Mouse (Mus musculus): Measurements from ENCODE around the gene Stat4. TPM values are rescaled to one million over a fixed set of nuclear protein-coding genes. Genes with fewer than 3 reads are reported as not detected.
"Not testable (repeated sequence)": the region's sequence is repeated elsewhere in the genome, so short reads cannot be mapped to it uniquely, and the experiment has no call there.

Stat4 gene
- polyA plus RNA-seq, 1 experiment from 2014 or later = 0.93 TPM

- 82% methylated on average over 9 of the region's 9 CpGs for WGBS
- H3K27ac ChIP-seq (ENCODE audit: low read depth, low read length) = no peak overlapping the region
- no peaks in the 10 kb centered on the region for H3K36me3 ChIP-seq (ENCODE audit: control insufficient read depth, insufficient read depth, low read length)
- H3K9me3 ChIP-seq (ENCODE audit: control insufficient read depth, low read length) = no peaks in the 10 kb centered on the region
- H3K4me2 ChIP-seq (replicated peaks; ENCODE audit: low read depth, low read length) = no peak overlapping the region
- H3K4me1 ChIP-seq (replicated peaks; ENCODE audit: control insufficient read depth, insufficient read depth, low read length) = no peaks in the 10 kb centered on the region
- ATAC-seq (ENCODE audit: low FRiP score) = no peak
- no peaks in the 10 kb centered on the region for H3K27me3 ChIP-seq (ENCODE audit: control insufficient read depth, insufficient read depth, low read length)
- H3K9ac ChIP-seq (ENCODE audit: low read depth, low read length) = no peak overlapping the region
- DNase-seq (ENCODE audit: low spot score) = no peak
- H3K4me3 ChIP-seq (ENCODE audit: low read depth, low read length) = no peak overlapping the region
Observed at GRCm38 (mm10) chr1:52039626-52040025, 52.7 kb downstream of the Stat4 start.

- Histone ChIP-seq H3K4me1 (replicated peaks; ENCODE audit: control insufficient read depth, insufficient read depth, low read length) (no peaks in the 10 kb centered on the region), H3K9me3 (ENCODE audit: control insufficient read depth, low read length) (no peaks in the 10 kb centered on the region), H3K4me2 (replicated peaks; ENCODE audit: low read depth, low read length) (no peak overlapping the region), H3K9ac (ENCODE audit: low read depth, low read length) (no peak overlapping the region), H3K36me3 (ENCODE audit: control insufficient read depth, insufficient read depth, low read length) (no peaks in the 10 kb centered on the region), H3K27ac (ENCODE audit: low read depth, low read length) (no peak overlapping the region), H3K4me3 (ENCODE audit: low read depth, low read length) (no peak overlapping the region), H3K27me3 (ENCODE audit: control insufficient read depth, insufficient read depth, low read length) (no peaks in the 10 kb centered on the region)
- 87% methylated on average over 11 of the region's 11 CpGs for WGBS
- no peak for DNase-seq (ENCODE audit: low spot score)
- no peak for ATAC-seq (ENCODE audit: low FRiP score)
Observed at GRCm38 (mm10) chr1:52040366-52041061, 53.6 kb downstream of the Stat4 start.

- WGBS = 80% methylated on average over 4 of the region's 4 CpGs
- H3K27me3 ChIP-seq (ENCODE audit: control insufficient read depth, insufficient read depth, low read length) = no peaks in the 10 kb centered on the region
- H3K4me2 ChIP-seq (replicated peaks; ENCODE audit: low read depth, low read length) = no peak overlapping the region
- no peak for ATAC-seq (ENCODE audit: low FRiP score)
- no peak overlapping the region for H3K27ac ChIP-seq (ENCODE audit: low read depth, low read length)
- no peaks in the 10 kb centered on the region for H3K4me1 ChIP-seq (replicated peaks; ENCODE audit: control insufficient read depth, insufficient read depth, low read length)
- H3K9ac ChIP-seq (ENCODE audit: low read depth, low read length) = no peak overlapping the region
- no peak overlapping the region for H3K4me3 ChIP-seq (ENCODE audit: low read depth, low read length)
- DNase-seq (ENCODE audit: low spot score) = no peak
- no peaks in the 10 kb centered on the region for H3K36me3 ChIP-seq (ENCODE audit: control insufficient read depth, insufficient read depth, low read length)
- H3K9me3 ChIP-seq (ENCODE audit: control insufficient read depth, low read length) = no peaks in the 10 kb centered on the region
Observed at GRCm38 (mm10) chr1:52043191-52043590, 56.2 kb downstream of the Stat4 start.

GRCm38 (mm10) chr1:52046891-52047290, 59.9 kb downstream of the Stat4 start:
- WGBS = 97% methylated on average over 10 of the region's 10 CpGs
- H3K27ac ChIP-seq (ENCODE audit: low read depth, low read length); ATAC-seq (ENCODE audit: low FRiP score); H3K27me3 ChIP-seq (ENCODE audit: control insufficient read depth, insufficient read depth, low read length); H3K4me1 ChIP-seq (replicated peaks; ENCODE audit: control insufficient read depth, insufficient read depth, low read length); DNase-seq (ENCODE audit: low spot score); H3K36me3 ChIP-seq (ENCODE audit: control insufficient read depth, insufficient read depth, low read length); H3K9me3 ChIP-seq (ENCODE audit: control insufficient read depth, low read length); H3K4me3 ChIP-seq (ENCODE audit: low read depth, low read length); H3K4me2 ChIP-seq (replicated peaks; ENCODE audit: low read depth, low read length); H3K9ac ChIP-seq (ENCODE audit: low read depth, low read length): not testable (repeated sequence)

- H3K9ac ChIP-seq (ENCODE audit: low read depth, low read length) = no peak overlapping the region
- no peaks in the 10 kb centered on the region for H3K4me1 ChIP-seq (replicated peaks; ENCODE audit: control insufficient read depth, insufficient read depth, low read length)
- no peak overlapping the region for H3K4me2 ChIP-seq (replicated peaks; ENCODE audit: low read depth, low read length)
- no peaks in the 10 kb centered on the region for H3K27me3 ChIP-seq (ENCODE audit: control insufficient read depth, insufficient read depth, low read length)
- WGBS = 64% methylated on average over 2 of the region's 2 CpGs
- no peaks in the 10 kb centered on the region for H3K36me3 ChIP-seq (ENCODE audit: control insufficient read depth, insufficient read depth, low read length)
- no peak overlapping the region for H3K4me3 ChIP-seq (ENCODE audit: low read depth, low read length)
- DNase-seq (ENCODE audit: low spot score) (no peak), ATAC-seq (ENCODE audit: low FRiP score) (no peak)
- no peaks in the 10 kb centered on the region for H3K9me3 ChIP-seq (ENCODE audit: control insufficient read depth, low read length)
- no peak overlapping the region for H3K27ac ChIP-seq (ENCODE audit: low read depth, low read length)
Observed at GRCm38 (mm10) chr1:52048711-52049110, 61.8 kb downstream of the Stat4 start.

GRCm38 (mm10) chr1:52049827-52050226, 62.9 kb downstream of the Stat4 start:
- no peaks in the 10 kb centered on the region for H3K27me3 ChIP-seq (ENCODE audit: control insufficient read depth, insufficient read depth, low read length)
- no peak overlapping the region for H3K4me2 ChIP-seq (replicated peaks; ENCODE audit: low read depth, low read length)
- H3K4me1 ChIP-seq (replicated peaks; ENCODE audit: control insufficient read depth, insufficient read depth, low read length) = no peaks in the 10 kb centered on the region
- ATAC-seq (ENCODE audit: low FRiP score) = no peak
- H3K27ac ChIP-seq (ENCODE audit: low read depth, low read length) = no peak overlapping the region
- DNase-seq (ENCODE audit: low spot score) = no peak
- no peaks in the 10 kb centered on the region for H3K36me3 ChIP-seq (ENCODE audit: control insufficient read depth, insufficient read depth, low read length)
- H3K9me3 ChIP-seq (ENCODE audit: control insufficient read depth, low read length) = no peaks in the 10 kb centered on the region
- H3K9ac ChIP-seq (ENCODE audit: low read depth, low read length) = no peak overlapping the region
- 95% methylated on average over 3 of the region's 3 CpGs for WGBS
- H3K4me3 ChIP-seq (ENCODE audit: low read depth, low read length) = no peak overlapping the region

GRCm38 (mm10) chr1:52051542-52051941, 64.6 kb downstream of the Stat4 start:
- Histone ChIP-seq H3K9ac (ENCODE audit: low read depth, low read length) (no peak overlapping the region), H3K4me3 (ENCODE audit: low read depth, low read length) (no peak overlapping the region), H3K27me3 (ENCODE audit: control insufficient read depth, insufficient read depth, low read length) (no peaks in the 10 kb centered on the region), H3K27ac (ENCODE audit: low read depth, low read length) (no peak overlapping the region), H3K9me3 (ENCODE audit: control insufficient read depth, low read length) (no peaks in the 10 kb centered on the region), H3K4me2 (replicated peaks; ENCODE audit: low read depth, low read length) (no peak overlapping the region), H3K36me3 (ENCODE audit: control insufficient read depth, insufficient read depth, low read length) (no peaks in the 10 kb centered on the region), H3K4me1 (replicated peaks; ENCODE audit: control insufficient read depth, insufficient read depth, low read length) (no peaks in the 10 kb centered on the region)
- ATAC-seq (ENCODE audit: low FRiP score) = peak; percentile 40; the same call in 1 of the 2 replicates
- DNase-seq (ENCODE audit: low spot score) = peak; percentile 3
- WGBS = 43% methylated on average over 3 of the region's 3 CpGs

GRCm38 (mm10) chr1:52052910-52053309, 66.0 kb downstream of the Stat4 start:
- 95% methylated on average over 9 of the region's 9 CpGs for WGBS
- ATAC-seq (ENCODE audit: low FRiP score) (no peak), DNase-seq (ENCODE audit: low spot score) (no peak)
- Histone ChIP-seq H3K9ac (ENCODE audit: low read depth, low read length) (no peak overlapping the region), H3K4me1 (replicated peaks; ENCODE audit: control insufficient read depth, insufficient read depth, low read length) (no peaks in the 10 kb centered on the region), H3K36me3 (ENCODE audit: control insufficient read depth, insufficient read depth, low read length) (no peaks in the 10 kb centered on the region), H3K27ac (ENCODE audit: low read depth, low read length) (no peak overlapping the region), H3K27me3 (ENCODE audit: control insufficient read depth, insufficient read depth, low read length) (no peaks in the 10 kb centered on the region), H3K4me3 (ENCODE audit: low read depth, low read length) (no peak overlapping the region), H3K4me2 (replicated peaks; ENCODE audit: low read depth, low read length) (no peak overlapping the region), H3K9me3 (ENCODE audit: control insufficient read depth, low read length) (no peaks in the 10 kb centered on the region)

GRCm38 (mm10) chr1:52055947-52056346, 69.0 kb downstream of the Stat4 start:
- Histone ChIP-seq H3K9ac (ENCODE audit: low read depth, low read length) (no peak overlapping the region), H3K9me3 (ENCODE audit: control insufficient read depth, low read length) (no peaks in the 10 kb centered on the region), H3K4me2 (replicated peaks; ENCODE audit: low read depth, low read length) (no peak overlapping the region), H3K27me3 (ENCODE audit: control insufficient read depth, insufficient read depth, low read length) (no peaks in the 10 kb centered on the region), H3K4me3 (ENCODE audit: low read depth, low read length) (no peak overlapping the region), H3K36me3 (ENCODE audit: control insufficient read depth, insufficient read depth, low read length) (no peaks in the 10 kb centered on the region), H3K27ac (ENCODE audit: low read depth, low read length) (no peak overlapping the region), H3K4me1 (replicated peaks; ENCODE audit: control insufficient read depth, insufficient read depth, low read length) (no peaks in the 10 kb centered on the region)
- WGBS = 82% methylated on average over 4 of the region's 4 CpGs
- ATAC-seq (ENCODE audit: low FRiP score) (no peak), DNase-seq (ENCODE audit: low spot score) (no peak)
